Mouse (Mus musculus) liver, embryonic 14.5 days (tissue): ENCODE data around the gene Pcgf2.

Experiments used
- CTCF ChIP-seq: IDR thresholded peaks from 2 replicates; pipeline ENCODE4 v1.5.1; 2016; ENCODE audit warnings: antibody characterized with exemption, low read depth, control low read depth
- EP300 ChIP-seq: IDR thresholded peaks from 2 replicates; pipeline ENCODE4 v1.6.1; 2016; ENCODE audit warnings: antibody characterized with exemption, low read depth

DNA sequence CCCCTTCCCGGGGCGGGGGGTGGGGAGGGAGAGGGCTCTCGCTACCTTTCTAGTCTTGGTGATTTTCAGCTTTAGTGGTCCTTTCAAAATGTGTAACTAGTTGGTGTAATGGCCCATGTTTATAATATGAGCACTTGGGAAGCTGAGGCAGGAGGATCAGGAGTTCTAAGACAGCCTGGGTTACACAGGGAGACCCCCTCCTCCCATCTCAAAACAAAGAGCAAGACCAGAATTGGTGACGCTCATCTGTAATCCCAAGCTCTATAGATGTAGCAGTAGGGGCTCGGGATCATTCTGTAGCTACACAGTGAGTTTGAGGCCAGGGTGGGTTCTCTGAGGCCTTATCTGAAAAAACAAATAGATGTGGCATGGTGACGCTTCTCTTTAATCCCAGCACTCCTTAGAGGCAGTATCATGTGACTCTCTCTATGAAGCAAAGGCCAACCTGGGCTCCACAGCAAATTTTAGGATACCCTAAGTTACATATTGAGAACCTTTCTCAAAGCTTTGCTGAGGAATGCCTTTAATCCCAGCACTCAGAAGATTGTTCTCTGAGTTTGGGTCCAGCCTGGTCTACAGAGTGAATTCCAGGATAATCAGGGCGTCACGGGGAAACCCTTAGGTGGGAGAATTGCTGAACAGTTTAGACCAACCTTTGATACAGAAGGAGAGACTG is 56.8 kb downstream of the Pcgf2 start:
- TF ChIP-seq CTCF (no peak), EP300 (no peak)
